Mouse (Mus musculus): Measurements from ENCODE around the gene 4632433K11Rik. TPM values are rescaled to one million over a fixed set of nuclear protein-coding genes. Genes with fewer than 3 reads are reported as not detected.
"Not testable (repeated sequence)": the region's sequence is repeated elsewhere in the genome, so short reads cannot be mapped to it uniquely, and the experiment has no call there.

4632433K11Rik gene
- polyA plus RNA-seq, 1 experiment: not detected

GRCm38 (mm10) chr7:5074984-5075383, 41.1 kb downstream of the 4632433K11Rik start:
- Histone ChIP-seq H3K4me3 (ENCODE audit: insufficient read depth, poor library complexity, severe bottlenecking) (no peak overlapping the region), H3K79me3 (ENCODE audit: low read depth) (peaks cover 44% of the 10 kb centered on the region), H3K27me3 (ENCODE audit: control insufficient read depth, insufficient read depth, insufficient read length) (no peaks in the 10 kb centered on the region), H3ac (ENCODE audit: control insufficient read depth, insufficient read length, low read depth) (no peak overlapping the region), H3K36me3 (ENCODE audit: control insufficient read depth, insufficient read depth) (peaks cover 72% of the 10 kb centered on the region), H3K79me2 (ENCODE audit: control insufficient read depth, insufficient read depth) (peaks cover 72% of the 10 kb centered on the region)
- no peak for TF ChIP-seq USF1 (IDR thresholded peaks at IDR 0.05; ENCODE audit: low read depth)
- TF ChIP-seq FOSL1 (IDR thresholded peaks at IDR 0.05; ENCODE audit: insufficient read depth, low read length, poor library complexity, severe bottlenecking): no peak

DNA sequence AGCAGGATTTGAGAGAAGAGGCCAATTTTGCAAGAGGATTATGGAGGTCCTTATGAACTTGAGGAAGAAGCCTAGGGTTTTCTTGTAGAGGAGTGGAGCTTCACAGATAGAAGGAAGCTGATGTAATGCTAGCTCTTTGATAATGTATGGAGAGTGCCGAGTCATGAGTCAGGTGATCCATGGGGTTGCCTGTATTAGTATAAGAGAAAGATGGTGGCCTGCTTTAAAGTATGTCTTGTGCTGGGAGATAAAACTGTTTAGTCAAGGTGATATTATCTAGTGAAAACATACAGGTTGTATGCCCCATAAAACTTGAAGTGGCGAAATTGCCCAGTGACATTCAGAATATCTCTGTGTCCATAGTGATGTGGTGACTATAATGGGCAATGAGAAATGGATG, 43.0 kb downstream of the 4632433K11Rik start:
- peaks cover 54% of the 10 kb centered on the region for H3K36me3 ChIP-seq (ENCODE audit: control insufficient read depth, insufficient read depth)
- no peak overlapping the region for H3K4me3 ChIP-seq (ENCODE audit: insufficient read depth, poor library complexity, severe bottlenecking)
- TF ChIP-seq CTCF (IDR thresholded peaks at IDR 0.05; ENCODE audit: control insufficient read depth, insufficient read depth, insufficient read length) (no peak), MYOD1 (IDR thresholded peaks at IDR 0.05; ENCODE audit: control insufficient read depth, insufficient read length, low read depth) (no peak), MYOG (IDR thresholded peaks at IDR 0.05; ENCODE audit: control insufficient read depth, extremely low read depth, insufficient read length) (no peak), FOSL1 (IDR thresholded peaks at IDR 0.05; ENCODE audit: insufficient read depth, low read length, poor library complexity, severe bottlenecking) (no peak), USF1 (IDR thresholded peaks at IDR 0.05; ENCODE audit: low read depth) (no peak), CEBPB (IDR thresholded peaks at IDR 0.05; ENCODE audit: low read depth) (no peak), MAX (IDR thresholded peaks at IDR 0.05) (no peak)
- H3K27me3 ChIP-seq (ENCODE audit: control insufficient read depth, insufficient read depth, insufficient read length): no peaks in the 10 kb centered on the region
- peaks cover 71% of the 10 kb centered on the region for H3K79me2 ChIP-seq (ENCODE audit: control insufficient read depth, insufficient read depth)
- no peak overlapping the region for H3ac ChIP-seq (ENCODE audit: control insufficient read depth, insufficient read length, low read depth)
- peaks cover 38% of the 10 kb centered on the region for H3K79me3 ChIP-seq (ENCODE audit: low read depth)

- H3K4me3 ChIP-seq (ENCODE audit: insufficient read depth, poor library complexity, severe bottlenecking); H3ac ChIP-seq (ENCODE audit: control insufficient read depth, insufficient read length, low read depth); H3K27me3 ChIP-seq (ENCODE audit: control insufficient read depth, insufficient read depth, insufficient read length): not testable (repeated sequence)
- Histone ChIP-seq H3K79me2 (ENCODE audit: control insufficient read depth, insufficient read depth) (peaks cover 72% of the 10 kb centered on the region), H3K36me3 (ENCODE audit: control insufficient read depth, insufficient read depth) (peaks cover 53% of the 10 kb centered on the region), H3K79me3 (ENCODE audit: low read depth) (peaks cover 42% of the 10 kb centered on the region)
Observed at GRCm38 (mm10) chr7:5079365-5080009, 45.6 kb downstream of the 4632433K11Rik start.

DNA sequence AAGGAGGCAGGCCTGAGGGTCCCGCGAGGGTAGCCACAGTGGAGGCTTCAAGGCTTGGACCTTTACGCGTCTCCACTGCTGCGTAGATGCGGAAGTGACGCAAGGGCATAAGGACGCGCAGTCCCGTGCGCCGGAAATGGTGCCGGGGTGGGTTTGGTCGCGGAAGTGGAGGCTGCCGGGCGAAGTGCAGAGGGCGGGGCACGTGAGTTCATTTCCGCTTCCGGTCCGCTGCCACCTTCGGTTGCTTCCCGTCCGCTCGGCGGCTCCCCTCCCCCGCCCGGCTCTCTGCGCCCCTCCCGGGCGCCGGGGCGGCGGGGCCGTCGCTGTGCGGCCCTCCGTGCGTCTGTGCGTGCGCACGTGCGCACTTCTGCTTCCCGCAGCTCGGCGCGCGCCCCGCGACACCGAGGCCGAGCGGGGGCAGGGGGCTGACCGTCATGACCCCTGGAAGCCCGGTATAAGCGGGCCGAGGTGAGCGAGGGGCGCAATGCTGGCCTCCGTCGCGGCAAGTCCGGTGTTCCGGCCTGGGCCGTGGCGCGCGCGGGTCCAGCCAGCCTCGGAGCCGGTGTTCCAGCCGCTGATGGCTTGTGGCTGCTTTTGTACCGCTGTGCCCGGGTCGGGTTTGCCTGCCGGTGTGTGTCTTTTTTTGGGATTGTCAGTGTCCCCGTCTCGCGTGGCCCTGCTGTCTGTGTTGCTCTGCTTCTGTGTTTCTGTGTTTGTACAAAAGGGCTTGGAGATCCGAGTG, 46.3 kb downstream of the 4632433K11Rik start, which contains the start of gene Epn1:
Gene Epn1 (plus strand): TSS at position 226 of the 742 bp plus-strand sequence.
- Histone ChIP-seq H3K36me3 (ENCODE audit: control insufficient read depth, insufficient read depth) (peaks cover 56% of the 10 kb centered on the region), H3ac (ENCODE audit: control insufficient read depth, insufficient read length, low read depth) (peak within 1 kb of the TSS; percentile 87), H3K27me3 (ENCODE audit: control insufficient read depth, insufficient read depth, insufficient read length) (no peaks in the 10 kb centered on the region), H3K4me3 (ENCODE audit: insufficient read depth, poor library complexity, severe bottlenecking) (peak within 1 kb of the TSS; percentile 60), H3K79me3 (ENCODE audit: low read depth) (peaks cover 48% of the 10 kb centered on the region), H3K79me2 (ENCODE audit: control insufficient read depth, insufficient read depth) (peaks cover 72% of the 10 kb centered on the region)
- no peak for TF ChIP-seq USF1 (IDR thresholded peaks at IDR 0.05; ENCODE audit: low read depth)
- no peak for TF ChIP-seq MYOG (IDR thresholded peaks at IDR 0.05; ENCODE audit: control insufficient read depth, extremely low read depth, insufficient read length)
- TF ChIP-seq CEBPB (IDR thresholded peaks at IDR 0.05; ENCODE audit: low read depth): peak; percentile 17
- no peak for TF ChIP-seq FOSL1 (IDR thresholded peaks at IDR 0.05; ENCODE audit: insufficient read depth, low read length, poor library complexity, severe bottlenecking)

DNA sequence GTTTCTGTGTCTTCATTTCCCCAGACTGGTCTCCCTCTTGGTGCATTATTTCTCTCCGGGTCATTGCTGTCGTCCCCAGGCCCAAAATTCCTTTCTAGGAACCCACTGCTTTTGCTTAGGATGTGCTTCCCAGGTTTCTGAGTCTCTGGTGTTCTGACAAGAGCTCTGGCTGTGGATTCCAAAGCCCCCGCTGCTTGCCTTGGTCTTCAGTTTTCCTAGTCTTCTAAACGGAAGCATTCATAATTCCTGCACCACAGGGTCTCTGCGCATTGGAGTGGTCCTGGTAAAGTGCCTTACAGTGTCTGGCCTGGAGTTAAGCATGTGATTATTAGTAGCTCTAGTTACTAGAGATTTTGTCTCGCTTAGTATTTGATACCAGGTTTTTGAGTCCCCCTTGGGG, 46.9 kb downstream of the 4632433K11Rik start:
- no peaks in the 10 kb centered on the region for H3K27me3 ChIP-seq (ENCODE audit: control insufficient read depth, insufficient read depth, insufficient read length)
- peaks cover 58% of the 10 kb centered on the region for H3K36me3 ChIP-seq (ENCODE audit: control insufficient read depth, insufficient read depth)
- H3ac ChIP-seq (ENCODE audit: control insufficient read depth, insufficient read length, low read depth): peak overlapping the region; percentile 87
- peak overlapping the region; percentile 60 for H3K4me3 ChIP-seq (ENCODE audit: insufficient read depth, poor library complexity, severe bottlenecking)
- H3K79me2 ChIP-seq (ENCODE audit: control insufficient read depth, insufficient read depth): peaks cover 74% of the 10 kb centered on the region
- H3K79me3 ChIP-seq (ENCODE audit: low read depth): peaks cover 51% of the 10 kb centered on the region
- TF ChIP-seq USF1 (IDR thresholded peaks at IDR 0.05; ENCODE audit: low read depth) (no peak), MYOG (IDR thresholded peaks at IDR 0.05; ENCODE audit: control insufficient read depth, extremely low read depth, insufficient read length) (no peak), MAX (IDR thresholded peaks at IDR 0.05) (no peak), MYOD1 (IDR thresholded peaks at IDR 0.05; ENCODE audit: control insufficient read depth, insufficient read length, low read depth) (no peak), FOSL1 (IDR thresholded peaks at IDR 0.05; ENCODE audit: insufficient read depth, low read length, poor library complexity, severe bottlenecking) (no peak), CTCF (IDR thresholded peaks at IDR 0.05; ENCODE audit: control insufficient read depth, insufficient read depth, insufficient read length) (no peak), CEBPB (IDR thresholded peaks at IDR 0.05; ENCODE audit: low read depth) (no peak)

DNA sequence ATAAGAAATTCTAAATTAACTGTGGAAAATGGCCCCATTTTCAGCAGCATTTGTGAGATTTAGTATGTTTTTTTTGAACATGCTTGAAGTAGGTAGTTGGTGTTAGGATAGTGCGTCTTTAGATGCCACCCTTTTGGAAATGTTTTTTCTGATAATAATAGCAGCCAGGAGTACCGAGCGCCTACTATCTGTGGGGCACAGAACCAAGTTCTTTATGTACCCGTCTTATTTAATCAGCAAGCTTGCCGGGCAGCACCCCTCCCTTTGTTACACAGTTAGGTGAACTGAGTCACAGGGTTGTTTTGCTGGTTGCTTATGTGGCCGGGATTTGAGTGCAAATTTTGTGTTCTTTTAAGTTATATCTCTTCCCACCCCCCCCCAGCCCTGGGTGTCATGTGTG, 47.3 kb downstream of the 4632433K11Rik start:
- Histone ChIP-seq H3K79me2 (ENCODE audit: control insufficient read depth, insufficient read depth) (peaks cover 75% of the 10 kb centered on the region), H3ac (ENCODE audit: control insufficient read depth, insufficient read length, low read depth) (no peak overlapping the region), H3K79me3 (ENCODE audit: low read depth) (peaks cover 51% of the 10 kb centered on the region), H3K27me3 (ENCODE audit: control insufficient read depth, insufficient read depth, insufficient read length) (no peaks in the 10 kb centered on the region), H3K4me3 (ENCODE audit: insufficient read depth, poor library complexity, severe bottlenecking) (peak overlapping the region; percentile 60), H3K36me3 (ENCODE audit: control insufficient read depth, insufficient read depth) (peaks cover 55% of the 10 kb centered on the region)
- TF ChIP-seq USF1 (IDR thresholded peaks at IDR 0.05; ENCODE audit: low read depth): no peak
- TF ChIP-seq CEBPB (IDR thresholded peaks at IDR 0.05; ENCODE audit: low read depth): no peak
- TF ChIP-seq FOSL1 (IDR thresholded peaks at IDR 0.05; ENCODE audit: insufficient read depth, low read length, poor library complexity, severe bottlenecking): no peak
- TF ChIP-seq MYOD1 (IDR thresholded peaks at IDR 0.05; ENCODE audit: control insufficient read depth, insufficient read length, low read depth): no peak
- TF ChIP-seq MAX (IDR thresholded peaks at IDR 0.05): no peak
- no peak for TF ChIP-seq MYOG (IDR thresholded peaks at IDR 0.05; ENCODE audit: control insufficient read depth, extremely low read depth, insufficient read length)
- no peak for TF ChIP-seq CTCF (IDR thresholded peaks at IDR 0.05; ENCODE audit: control insufficient read depth, insufficient read depth, insufficient read length)
